Mouse (Mus musculus): ENCODE results near the gene Sfxn5.
A peak's percentile ranks its signal among the peaks of the same experiment; 100 is the strongest.

The Sfxn5 gene

GRCm38 (mm10) chr6:85333000-85333669 lies at the start of gene Sfxn5:
Gene Sfxn5 (minus strand): TSS chr6:85333422.
- DNase-seq (ENCODE audit: low spot score in 2 of 2): peak; percentile 96 to 98

DNA sequence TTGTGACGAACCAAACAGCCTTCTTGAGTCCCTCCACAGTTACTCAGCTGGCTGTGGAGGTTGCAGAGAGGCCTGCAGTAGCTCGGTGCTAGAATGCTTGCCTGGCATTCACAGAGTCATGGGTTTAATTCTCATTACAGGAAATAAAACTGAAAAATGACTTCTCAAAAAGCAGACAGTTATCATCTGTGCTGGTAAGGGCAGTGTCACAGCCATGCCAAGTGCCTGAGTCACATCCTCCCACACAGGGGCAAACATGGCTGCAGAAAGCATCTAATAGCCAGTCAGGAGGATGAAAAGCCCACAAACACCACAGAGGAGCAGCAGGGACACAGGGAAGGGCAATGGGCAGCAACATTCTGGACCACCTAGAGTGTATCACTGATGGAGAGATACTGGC lies 49.6 kb upstream of the Sfxn5 start:
- DNase-seq (ENCODE audit: low spot score in 2 of 2): no peak

GRCm38 (mm10) chr6:85381648-85382020 lies 48.4 kb upstream of the Sfxn5 start:
- no peak for DNase-seq (ENCODE audit: low spot score in 2 of 2)

DNA sequence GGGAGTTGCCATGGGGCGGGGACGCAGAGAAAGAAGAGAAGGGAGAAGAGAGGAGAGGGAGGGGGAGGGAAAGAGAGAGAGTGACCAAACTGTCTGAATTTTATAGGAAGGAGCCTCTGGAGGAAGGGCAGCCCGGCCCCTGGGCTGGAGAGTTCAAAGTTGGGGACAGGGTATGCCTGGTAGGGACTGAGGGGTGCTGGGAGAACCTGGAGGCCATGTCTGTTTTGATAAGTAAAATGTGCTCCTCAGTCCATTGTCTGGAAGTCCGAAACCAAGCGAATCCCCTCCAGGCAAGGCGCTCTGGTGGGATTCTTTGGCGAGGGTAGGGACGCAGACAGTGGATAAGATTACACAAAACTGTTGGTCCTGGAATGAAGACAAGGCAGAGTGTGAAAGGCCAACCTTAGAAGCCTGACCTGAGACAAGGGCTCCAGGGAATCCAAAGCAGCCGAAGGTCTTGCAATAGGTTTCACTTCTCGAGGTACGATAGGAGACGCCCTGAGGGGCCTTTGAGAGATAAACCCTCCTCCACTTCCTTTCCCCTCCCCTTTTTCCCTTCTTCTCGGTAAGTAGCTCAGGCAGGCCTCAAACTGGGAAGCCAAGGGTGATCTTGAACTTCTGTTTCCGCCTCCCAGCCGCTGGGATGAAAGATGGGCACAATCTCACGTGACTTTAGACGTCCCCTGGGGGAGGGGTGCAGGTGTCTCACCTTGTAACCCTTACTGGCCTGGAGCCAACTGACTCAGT lies 47.9 kb upstream of the Sfxn5 start:
- no peak for DNase-seq (ENCODE audit: low spot score in 2 of 2)

DNA sequence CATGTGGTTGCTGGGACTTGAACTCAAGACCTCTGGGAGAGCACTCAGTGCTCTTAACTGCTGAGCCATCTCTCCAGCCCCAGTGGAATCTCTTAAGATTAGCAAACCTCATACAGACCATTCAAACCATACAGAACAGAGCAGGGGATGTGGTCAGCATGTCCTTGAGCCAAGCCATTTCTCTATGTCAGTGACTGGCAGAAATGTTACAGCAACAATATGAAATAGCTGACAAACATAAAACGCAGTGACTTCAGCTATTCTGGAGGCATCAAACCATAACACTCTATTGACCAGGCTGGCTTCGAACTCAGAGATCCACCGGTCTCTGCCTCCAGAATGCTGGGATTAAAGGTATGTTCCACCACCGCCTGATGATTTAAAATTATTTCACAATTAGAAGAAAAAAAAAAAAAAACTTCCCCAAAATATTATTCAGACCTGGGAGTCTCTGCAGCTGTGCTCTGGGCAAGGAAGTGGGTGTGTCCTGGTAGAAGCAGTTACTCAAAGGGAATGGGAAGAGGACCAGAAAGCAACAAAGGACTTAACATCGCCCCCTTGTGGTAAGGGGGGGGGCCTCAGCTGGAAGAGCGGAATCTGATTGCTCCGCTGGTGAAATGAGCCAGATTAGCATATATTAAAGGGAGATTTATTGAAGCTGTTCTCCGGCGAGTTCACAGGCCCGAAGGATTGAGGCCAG lies 47.1 kb upstream of the Sfxn5 start:
- peak; percentile 82 to 88 for DNase-seq (ENCODE audit: low spot score in 2 of 2)

DNA sequence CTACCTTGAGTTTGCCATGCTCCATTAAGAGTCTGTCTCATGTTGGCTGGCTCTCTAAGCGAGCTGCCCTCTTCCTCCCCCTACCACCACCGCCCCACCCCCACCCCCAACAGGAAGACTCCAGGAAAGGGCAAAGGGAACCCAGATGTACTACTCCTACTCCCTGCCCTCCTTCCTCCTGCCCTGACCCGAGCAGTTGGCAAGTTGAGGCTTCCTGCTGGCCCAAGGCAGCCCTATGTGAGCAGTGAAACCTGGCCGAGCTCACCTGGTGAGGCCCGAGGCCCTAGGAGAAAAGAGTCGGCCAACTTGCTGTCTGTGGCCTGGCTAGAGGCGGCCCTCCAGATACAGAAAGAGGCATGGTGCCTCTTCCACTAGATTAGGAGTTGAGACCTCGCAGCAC lies 45.4 kb upstream of the Sfxn5 start:
- no peak for DNase-seq (ENCODE audit: low spot score in 2 of 2)

- no peak for DNase-seq (ENCODE audit: low spot score in 2 of 2)
These were observed 44.7 kb upstream of the Sfxn5 start for GRCm38 (mm10) chr6:85377876-85378275.

GRCm38 (mm10) chr6:85377066-85377734 lies 44.0 kb upstream of the Sfxn5 start:
- DNase-seq (ENCODE audit: low spot score in 2 of 2): no peak

- DNase-seq (ENCODE audit: low spot score in 2 of 2): peak; percentile 94 to 97
These were observed 41.5 kb upstream of the Sfxn5 start for GRCm38 (mm10) chr6:85374734-85375114.

- DNase-seq (ENCODE audit: low spot score in 2 of 2): no peak
These were observed 40.9 kb upstream of the Sfxn5 start, which contains the start of gene Rab11fip5 for GRCm38 (mm10) chr6:85373951-85374733. Gene Rab11fip5 (minus strand): TSS chr6:85374634.

- no peak for DNase-seq (ENCODE audit: low spot score in 2 of 2)
These were observed 40.0 kb upstream of the Sfxn5 start for GRCm38 (mm10) chr6:85373066-85373860.

DNA sequence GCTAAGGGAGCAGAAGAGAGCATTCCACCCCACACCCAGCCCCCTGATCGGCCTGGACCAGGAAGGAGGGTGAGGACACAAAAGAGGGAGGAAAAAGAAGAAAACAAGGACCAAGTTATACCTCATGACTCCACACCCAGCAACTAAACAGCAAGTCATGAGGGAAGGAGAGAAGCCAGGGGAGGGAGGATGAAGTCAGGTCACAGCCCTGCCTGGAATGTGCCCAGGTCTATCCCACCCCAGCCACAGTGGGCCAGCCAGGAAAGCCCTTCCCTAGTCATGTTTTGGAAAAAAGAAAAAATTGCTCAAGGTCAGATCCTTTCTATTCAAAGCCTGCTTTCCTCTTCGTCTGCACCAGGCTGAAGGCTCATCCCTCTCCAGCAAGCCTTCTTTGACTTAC lies 39.3 kb upstream of the Sfxn5 start:
- DNase-seq (ENCODE audit: low spot score in 2 of 2): peak in 1 of 2 experiments; percentile 59

DNA sequence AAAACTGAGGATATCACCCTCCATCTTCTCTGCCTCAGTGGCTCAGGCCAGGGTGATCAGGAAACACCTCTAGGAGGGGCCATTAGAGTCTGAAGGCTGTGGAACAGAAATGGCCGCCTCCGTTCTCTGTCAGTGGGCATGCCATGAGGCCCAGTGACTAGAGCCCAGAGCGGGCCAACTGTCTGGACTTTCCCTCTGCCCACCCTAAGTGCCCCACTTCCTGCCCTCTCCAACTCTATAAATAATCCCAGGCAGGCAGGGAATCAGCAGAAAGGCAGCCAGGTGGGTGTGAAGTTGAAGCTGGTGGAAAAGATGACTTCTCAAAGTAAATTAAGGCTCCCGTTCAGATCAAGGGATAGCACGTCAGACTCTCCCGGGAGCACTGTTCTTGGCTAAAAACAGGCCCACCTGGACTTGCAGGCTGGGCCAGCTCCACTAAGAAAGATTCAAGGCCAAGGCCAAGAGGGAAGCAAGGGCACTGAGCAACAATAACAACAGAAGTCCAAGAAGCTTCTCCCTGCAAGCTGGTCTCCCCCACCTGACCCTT lies 38.7 kb upstream of the Sfxn5 start:
- DNase-seq (ENCODE audit: low spot score in 2 of 2): no peak

GRCm38 (mm10) chr6:85370666-85371430 lies 37.6 kb upstream of the Sfxn5 start:
- DNase-seq (ENCODE audit: low spot score in 2 of 2): no peak

DNA sequence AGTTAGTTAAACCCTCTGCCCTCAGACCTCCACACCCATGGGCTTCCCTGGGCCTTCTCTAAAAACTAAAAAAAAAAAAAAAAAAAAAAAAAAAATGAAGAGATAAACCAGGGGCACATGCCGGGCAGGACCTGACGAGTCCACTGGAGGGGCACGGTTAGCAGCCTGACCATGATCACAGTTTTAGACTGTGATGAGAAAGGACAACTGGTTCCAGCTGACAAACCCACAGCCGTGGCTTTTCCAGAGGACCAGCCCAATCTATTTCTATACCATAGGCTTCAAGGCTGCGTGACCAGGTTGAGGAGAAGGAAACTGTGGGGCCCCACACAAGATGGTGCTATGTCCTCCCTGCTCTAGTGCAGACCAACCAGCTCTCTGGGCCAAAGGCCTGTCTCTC lies 36.8 kb upstream of the Sfxn5 start:
- no peak for DNase-seq (ENCODE audit: low spot score in 2 of 2)

- DNase-seq (ENCODE audit: low spot score in 2 of 2): peak; percentile 87 to 90
These were observed 36.1 kb upstream of the Sfxn5 start for GRCm38 (mm10) chr6:85369181-85369860.

DNA sequence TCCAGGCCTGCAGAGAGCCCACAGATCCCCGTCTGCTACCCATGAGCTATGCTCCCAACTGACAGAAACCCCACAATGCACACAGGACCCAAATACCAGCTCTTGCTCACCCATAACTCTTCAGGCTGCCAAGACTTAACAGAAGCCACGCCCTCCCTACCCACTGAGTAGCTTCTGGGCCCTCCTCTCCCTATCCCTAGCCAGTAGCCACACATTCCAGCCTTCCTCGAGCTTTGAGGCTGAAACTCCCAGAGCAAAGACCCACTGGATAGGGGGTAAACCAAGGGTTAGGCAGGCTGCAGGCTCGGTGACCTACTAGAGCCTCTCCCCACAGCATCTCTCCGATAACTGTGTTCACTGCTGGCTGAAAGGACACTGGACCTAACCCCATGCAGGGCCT lies 35.5 kb upstream of the Sfxn5 start:
- DNase-seq (ENCODE audit: low spot score in 2 of 2): no peak

- no peak for DNase-seq (ENCODE audit: low spot score in 2 of 2)
These were observed 34.9 kb upstream of the Sfxn5 start for GRCm38 (mm10) chr6:85368166-85368565.

DNA sequence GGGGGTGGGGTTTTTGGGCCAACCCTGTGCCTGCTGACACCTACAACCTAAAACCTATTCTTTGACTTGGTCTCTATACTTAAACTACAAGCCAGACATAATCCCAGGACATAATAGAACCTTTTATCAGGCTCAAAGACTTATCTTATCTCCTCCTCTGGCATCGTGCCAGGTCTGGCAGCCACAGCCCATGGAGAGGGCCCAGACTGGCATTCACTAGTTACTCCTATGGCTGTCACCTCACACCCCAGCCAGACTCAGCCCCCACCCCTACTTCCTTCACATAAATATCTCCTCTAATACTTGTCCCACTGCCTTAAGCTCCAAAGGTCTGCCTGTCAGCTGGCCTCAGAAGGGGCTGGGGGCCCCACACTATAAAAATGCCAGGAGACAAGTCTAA lies 33.2 kb upstream of the Sfxn5 start:
- DNase-seq (ENCODE audit: low spot score in 2 of 2): no peak

Measured in heart, adult 9 months (tissue).